Mouse (Mus musculus) hindlimb bud, embryonic 11.5 days (tissue): ENCODE data around the gene Stk10.

Experiments
- DNase-seq: peaks from one replicate; pipeline ENCODE4 v3.0.0-alpha.2; 2012; ENCODE audit warnings: low read depth, low spot score; ENCODE audit errors: extremely low spot score

Stk10 gene

DNA sequence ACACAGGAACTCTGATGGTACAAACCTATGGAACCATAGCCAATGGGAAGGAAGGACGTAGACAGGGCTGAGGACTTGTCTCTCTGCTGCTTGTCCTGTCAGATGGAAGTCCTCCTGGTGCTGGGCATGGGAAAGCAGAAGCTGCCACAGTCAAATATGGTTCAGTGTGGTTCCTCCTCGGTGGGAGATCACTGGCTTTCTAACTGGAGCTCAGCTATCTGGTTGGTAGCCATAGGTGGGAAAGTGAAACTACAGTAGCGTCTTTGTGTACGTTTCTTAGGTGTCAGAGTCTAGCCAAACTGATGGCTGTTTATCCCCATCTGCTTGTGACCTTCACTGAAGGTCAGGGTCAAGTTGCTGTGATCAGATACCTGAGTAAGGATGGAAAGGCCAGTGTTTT is 138.4 kb downstream of the Stk10 start:
- DNase-seq = no peak
